Mouse (Mus musculus) cortical plate, adult 2 months (tissue): ENCODE data around the gene Adsl.

ENCODE experiments used
- CTCF ChIP-seq: fragments of 200-500 bp; IDR thresholded peaks from 2 replicates; pipeline ENCODE4 v1.5.1; 2011; ENCODE audit warnings: mild to moderate bottlenecking, control low read depth, low read length; ENCODE audit not compliant: insufficient read depth; ENCODE audit errors: extremely low read depth
- POLR2A ChIP-seq: fragments of 200-500 bp; IDR thresholded peaks from 2 replicates; pipeline ENCODE4 v1.6.1; 2011; ENCODE audit warnings: mild to moderate bottlenecking, low read length, control low read depth; ENCODE audit not compliant: insufficient read depth; ENCODE audit errors: extremely low read depth

DNA sequence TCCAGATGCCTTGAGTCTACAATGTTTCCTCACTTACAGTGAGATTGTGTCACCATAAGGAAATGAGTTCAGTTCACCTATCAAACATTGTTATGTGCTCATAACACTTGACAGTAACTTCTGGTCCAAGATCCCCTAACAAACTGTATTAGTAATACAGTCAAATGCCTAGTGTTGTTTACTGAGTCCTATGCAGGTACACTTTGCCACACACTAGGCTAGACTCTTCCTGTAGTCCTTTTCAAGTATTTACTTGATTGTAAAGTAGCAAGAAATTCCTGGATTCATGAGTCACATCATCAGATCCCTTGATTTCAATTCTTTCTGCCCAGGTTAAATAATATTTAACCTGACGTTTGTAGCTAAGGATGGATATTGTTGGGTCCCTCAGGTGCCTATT lies 21.1 kb downstream of the Adsl start:
- no peak for TF ChIP-seq CTCF
- TF ChIP-seq POLR2A = no peak
